Mouse (Mus musculus) large intestine, adult 2 months (tissue): ENCODE measurements around the gene Actl6a. TPM values are rescaled to one million over a fixed set of nuclear protein-coding genes. Genes with fewer than 3 reads are reported as not detected.
"Not testable (repeated sequence)": the region's sequence is repeated elsewhere in the genome, so short reads cannot be mapped to it uniquely, and the experiment has no call there.

Source experiments
- DNase-seq: peaks from one replicate; pipeline ENCODE4 v3.0.0-alpha.2; 2012; ENCODE audit warnings: low read depth, low spot score
- WGBS: fragments of 180-500 bp; shearing (Covaris S2); methylation state at CpG from one replicate; pipeline ENCODE4 v1.1.7; 2018; 5-methylcytosine and 5-hydroxymethylcytosine counted together
- polyA plus RNA-seq: library from polyadenylated mRNA; depleted of rRNA; stranded (reverse); fragments of >200 nt; gene quantifications from 2 replicates; pipeline ENCODE4 v1.2.3, GENCODE M21; 2012; rRNA removed

Gene Actl6a
- polyA plus RNA-seq, 1 experiment: 20.6 TPM

GRCm38 (mm10) chr3:32742276-32742780, 36.2 kb downstream of the Actl6a start:
- DNase-seq: no peak
- 74% methylated on average over 2 of the region's 2 CpGs for WGBS

GRCm38 (mm10) chr3:32745001-32745400, 38.9 kb downstream of the Actl6a start:
- DNase-seq: no peak
- 87% methylated on average over 6 of the region's 6 CpGs for WGBS

GRCm38 (mm10) chr3:32745426-32745825, 39.3 kb downstream of the Actl6a start:
- not testable (repeated sequence) for DNase-seq

- WGBS: 90% methylated on average over 9 of the region's 9 CpGs
- DNase-seq: no peak
Measured at GRCm38 (mm10) chr3:32748384-32748783, 42.3 kb downstream of the Actl6a start.

- 92% methylated on average over 4 of the region's 4 CpGs for WGBS
- no peak for DNase-seq
Measured at GRCm38 (mm10) chr3:32749820-32750579, 43.9 kb downstream of the Actl6a start.

- WGBS: 96% methylated on average over 3 of the region's 3 CpGs
- DNase-seq: no peak
Measured at GRCm38 (mm10) chr3:32754384-32754915, 48.4 kb downstream of the Actl6a start.

GRCm38 (mm10) chr3:32759212-32759611, 53.1 kb downstream of the Actl6a start:
- WGBS: 58% methylated on average over 5 of the region's 5 CpGs
- DNase-seq: no peak

- 63% methylated on average over 8 of the region's 8 CpGs for WGBS
- no peak for DNase-seq
Measured at GRCm38 (mm10) chr3:32762962-32763361, 56.9 kb downstream of the Actl6a start.

- 27% methylated on average over 7 of the region's 7 CpGs for WGBS
- DNase-seq: no peak
Measured at GRCm38 (mm10) chr3:32763902-32764301, 57.8 kb downstream of the Actl6a start.

GRCm38 (mm10) chr3:32770781-32771180, 64.7 kb downstream of the Actl6a start:
- no peak for DNase-seq
- WGBS: 33% methylated on average over 2 of the region's 2 CpGs

Other genes with a start within 250 kb of the Actl6a start
- gene Kcnmb3, start 214.1 kb upstream of the Actl6a start, polyA plus RNA-seq: 0.06 TPM in 1 of 2 replicates, not detected in the other
- gene Zfp639, start 196.0 kb upstream of the Actl6a start, polyA plus RNA-seq: 14.9 and 16.1 TPM in 2 replicates
- 9.8 and 12.7 TPM in 2 replicates for gene Mfn1, start 176.8 kb upstream of the Actl6a start, polyA plus RNA-seq
- gene Gnb4, start 89.7 kb upstream of the Actl6a start, polyA plus RNA-seq: 14.2 and 15.1 TPM in 2 replicates
- 244 and 252 TPM in 2 replicates for gene Ndufb5, start 30.7 kb downstream of the Actl6a start, polyA plus RNA-seq
- 2.7 and 3.7 TPM in 2 replicates for gene Mrpl47, start 31.3 kb downstream of the Actl6a start, polyA plus RNA-seq
- 0.17 and 0.38 TPM in 2 replicates for gene Usp13, start 111.2 kb downstream of the Actl6a start, polyA plus RNA-seq